Mouse (Mus musculus) bone marrow macrophage, adult 2 months (primary cell): ENCODE measurements around the gene Grn.

Experiments
- CTCF ChIP-seq: IDR thresholded peaks from 2 replicates; pipeline ENCODE4 v1.5.1; 2012; ENCODE audit warnings: low read depth, mild to moderate bottlenecking, low read length, moderate library complexity
- POLR2A ChIP-seq: IDR thresholded peaks from 2 replicates; pipeline ENCODE4 v1.6.1; 2012; ENCODE audit warnings: mild to moderate bottlenecking, low read depth, low read length, borderline replicate concordance

- TF ChIP-seq POLR2A = no peak
- TF ChIP-seq CTCF = no peak
Observed at GRCm38 (mm10) chr11:102444781-102445180, 14.7 kb downstream of the Grn start.
